Mouse (Mus musculus) stomach, postnatal 0 days (tissue): ENCODE data around the gene Smad6. TPM values are rescaled to one million over a fixed set of nuclear protein-coding genes. Genes with fewer than 3 reads are reported as not detected.
A peak's percentile ranks its signal among the peaks of the same experiment; 100 is the strongest.

ENCODE experiments used
- ATAC-seq: fragments of 200-750 bp; cut with Nextera tagmentation; 2 replicates; pipeline ENCODE4 v1.8.0; 2017; ENCODE audit not compliant: low FRiP score, low TSS enrichment
- DNase-seq: peaks from one replicate; pipeline ENCODE4 v3.0.0-alpha.2; 2016; ENCODE audit warnings: low spot score
- H3K27ac ChIP-seq: fragments of 300-500 bp; sonication (generic); replicated peaks from 2 replicates; pipeline ENCODE4 v1.5.1; 2014; ENCODE audit warnings: mild to moderate bottlenecking, control low read depth
- H3K27me3 ChIP-seq: fragments of 300-500 bp; sonication (generic); 2 replicates; pipeline ENCODE4 v1.6.1; 2014; ENCODE audit warnings: low read length; ENCODE audit not compliant: control insufficient read depth, insufficient read depth
- H3K36me3 ChIP-seq: fragments of 300-500 bp; sonication (generic); 2 replicates; pipeline ENCODE4 v1.6.1; 2014; ENCODE audit warnings: low read length, mixed read lengths; ENCODE audit not compliant: control insufficient read depth, insufficient read depth
- H3K4me1 ChIP-seq: fragments of 300-500 bp; sonication (generic); replicated peaks from 2 replicates; pipeline ENCODE4 v1.6.1; 2014; ENCODE audit warnings: antibody characterized with exemption; ENCODE audit not compliant: control insufficient read depth, insufficient read depth
- H3K4me2 ChIP-seq: fragments of 300-500 bp; sonication (generic); replicated peaks from 2 replicates; pipeline ENCODE4 v1.6.1; 2014; ENCODE audit warnings: low read depth, mild to moderate bottlenecking, control low read depth, moderate library complexity
- H3K4me3 ChIP-seq: fragments of 300-500 bp; sonication (generic); 2 replicates; pipeline ENCODE4 v1.5.1; 2014; ENCODE audit warnings: low read depth, low read length, control low read depth
- H3K9ac ChIP-seq: fragments of 300-500 bp; sonication (generic); 2 replicates; pipeline ENCODE4 v1.6.1; 2014; ENCODE audit warnings: mild to moderate bottlenecking, low read length, control low read depth, mixed read lengths
- H3K9me3 ChIP-seq: fragments of 300-500 bp; sonication (generic); 2 replicates; pipeline ENCODE4 v1.6.1; 2016; ENCODE audit warnings: low read length; ENCODE audit not compliant: control insufficient read depth
- CTCF ChIP-seq: IDR thresholded peaks from 2 replicates; pipeline ENCODE4 v1.5.1; 2016; ENCODE audit warnings: antibody characterized with exemption, low read depth, mild to moderate bottlenecking, moderate library complexity
- EP300 ChIP-seq: optimal IDR thresholded peaks from 2 replicates; pipeline ENCODE3; 2016; ENCODE audit warnings: antibody characterized with exemption
- WGBS: fragments of 180-500 bp; shearing (Covaris S2); extraction: QIAGEN DNeasy Blood & Tissue Kit; methylation state at CpG from one replicate; pipeline ENCODE4 v1.1.7; 2014; 5-methylcytosine and 5-hydroxymethylcytosine counted together
- polyA plus RNA-seq: library from polyadenylated mRNA; unstranded; fragments of >200 nt; fragmentation: Nextera tagmentation; extraction: Ambion mirVana; gene quantifications from 2 replicates; pipeline ENCODE4 v1.2.1, GENCODE M21; 2015

Gene Smad6
- polyA plus RNA-seq, 1 experiment from 2014 or later: 6.0 TPM

- Histone ChIP-seq H3K9me3 (no peaks in the 10 kb centered on the region), H3K4me3 (no peak overlapping the region), H3K4me1 (peaks cover 34% of the 10 kb centered on the region), H3K9ac (0 out of 2 replicates have a peak overlapping the region, but pooled peaks have one; percentile 8), H3K27me3 (no peaks in the 10 kb centered on the region), H3K36me3 (no peaks in the 10 kb centered on the region), H3K27ac (peak overlapping the region; percentile 90), H3K4me2 (peak overlapping the region; percentile 25; the same call in 1 of the 2 replicates)
- TF ChIP-seq CTCF: no peak
- no peak for TF ChIP-seq EP300
- no peak for DNase-seq
- WGBS: 36% methylated on average over 14 of the region's 14 CpGs
- peak; percentile 22; the same call in 1 of the 2 replicates for ATAC-seq
Measured at GRCm38 (mm10) chr9:63967408-63968172, 54.3 kb downstream of the Smad6 start.

DNA sequence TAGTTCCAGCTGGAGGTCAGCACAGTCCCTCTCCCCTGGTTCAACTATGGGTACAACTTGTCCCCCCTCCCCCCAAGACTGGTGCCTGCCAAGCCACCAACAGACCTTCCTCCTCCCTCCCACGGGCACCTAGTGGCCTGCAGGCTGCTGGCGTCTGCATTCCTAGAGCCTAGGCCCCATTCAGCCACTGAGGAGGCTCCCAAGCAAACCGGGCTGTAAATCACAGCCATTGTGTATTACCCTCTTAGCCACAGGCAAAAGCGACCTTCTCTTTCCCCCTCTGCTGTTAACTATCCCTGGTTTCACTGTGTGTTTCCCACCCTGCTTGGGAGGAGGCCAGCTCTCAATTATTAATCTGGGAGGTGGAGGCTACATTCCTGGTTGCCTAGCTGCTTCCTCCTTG is 56.3 kb downstream of the Smad6 start:
- H3K4me2 ChIP-seq: no peak overlapping the region; the same call in 1 of the 2 replicates
- peak; percentile 48 for DNase-seq
- peaks cover 33% of the 10 kb centered on the region for H3K4me1 ChIP-seq
- H3K27ac ChIP-seq: 0 out of 2 replicates have a peak overlapping the region, but pooled peaks have one; percentile 24
- no peaks in the 10 kb centered on the region for H3K27me3 ChIP-seq
- ATAC-seq: no peak
- H3K36me3 ChIP-seq: no peaks in the 10 kb centered on the region
- 17% methylated on average over 4 of the region's 4 CpGs for WGBS
- no peak overlapping the region for H3K9ac ChIP-seq
- TF ChIP-seq CTCF (no peak), EP300 (no peak)
- H3K9me3 ChIP-seq: no peaks in the 10 kb centered on the region
- no peak overlapping the region for H3K4me3 ChIP-seq

DNA sequence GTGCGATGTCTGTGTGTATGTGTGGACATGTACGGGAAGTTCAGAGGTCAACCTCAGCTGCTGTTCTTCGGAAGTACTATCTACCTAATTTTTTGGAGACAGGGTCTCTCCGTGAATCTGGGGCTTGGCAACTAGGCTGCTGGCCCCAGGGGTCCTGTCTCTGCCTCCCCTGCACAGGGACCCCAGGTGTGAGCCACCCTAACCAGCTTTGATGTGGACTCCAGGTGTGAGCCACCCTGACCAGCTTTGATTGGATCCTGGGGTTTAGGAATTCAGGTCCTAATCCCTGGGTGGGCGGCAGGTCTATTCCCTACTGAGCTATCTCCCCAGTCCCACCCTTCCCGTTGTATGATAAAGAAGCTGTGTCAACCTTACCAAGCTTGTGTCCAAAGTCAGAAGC is 60.0 kb downstream of the Smad6 start:
- Histone ChIP-seq H3K9me3 (no peaks in the 10 kb centered on the region), H3K4me3 (no peak overlapping the region), H3K4me1 (peaks cover 20% of the 10 kb centered on the region), H3K4me2 (no peak overlapping the region), H3K9ac (no peak overlapping the region), H3K27me3 (no peaks in the 10 kb centered on the region), H3K27ac (no peak overlapping the region), H3K36me3 (no peaks in the 10 kb centered on the region)
- DNase-seq (no peak), ATAC-seq (no peak)
- 81% methylated on average over 6 of the region's 6 CpGs for WGBS
- TF ChIP-seq CTCF: no peak
- TF ChIP-seq EP300: no peak

DNA sequence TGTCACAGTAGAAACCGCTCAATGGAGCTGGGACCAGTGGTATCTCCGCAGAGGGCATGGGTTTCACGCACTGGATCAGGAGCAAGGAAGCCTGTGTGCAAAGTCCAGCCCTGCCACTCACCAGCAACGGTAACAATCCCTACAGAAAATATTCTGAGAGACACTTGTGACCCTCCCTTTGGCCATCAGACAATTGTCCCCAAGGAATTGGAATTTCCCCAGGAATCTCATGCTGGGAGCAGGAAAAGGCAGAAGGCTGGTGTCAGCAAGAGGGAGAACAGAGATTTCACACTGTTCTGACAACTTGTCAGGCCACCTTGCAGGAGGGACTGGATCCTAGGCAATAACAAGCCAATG is 61.1 kb downstream of the Smad6 start:
- peak overlapping the region; percentile 48; the same call in 1 of the 2 replicates for H3K9ac ChIP-seq
- peak overlapping the region; percentile 29; the same call in 1 of the 2 replicates for H3K4me2 ChIP-seq
- peak overlapping the region; percentile 73 for H3K27ac ChIP-seq
- ATAC-seq: no peak
- H3K27me3 ChIP-seq: no peaks in the 10 kb centered on the region
- DNase-seq: no peak
- no peaks in the 10 kb centered on the region for H3K9me3 ChIP-seq
- no peak overlapping the region for H3K4me3 ChIP-seq
- 33% methylated on average over 4 of the region's 4 CpGs for WGBS
- TF ChIP-seq EP300: no peak
- TF ChIP-seq CTCF: no peak
- no peaks in the 10 kb centered on the region for H3K36me3 ChIP-seq
- peaks cover 17% of the 10 kb centered on the region for H3K4me1 ChIP-seq

DNA sequence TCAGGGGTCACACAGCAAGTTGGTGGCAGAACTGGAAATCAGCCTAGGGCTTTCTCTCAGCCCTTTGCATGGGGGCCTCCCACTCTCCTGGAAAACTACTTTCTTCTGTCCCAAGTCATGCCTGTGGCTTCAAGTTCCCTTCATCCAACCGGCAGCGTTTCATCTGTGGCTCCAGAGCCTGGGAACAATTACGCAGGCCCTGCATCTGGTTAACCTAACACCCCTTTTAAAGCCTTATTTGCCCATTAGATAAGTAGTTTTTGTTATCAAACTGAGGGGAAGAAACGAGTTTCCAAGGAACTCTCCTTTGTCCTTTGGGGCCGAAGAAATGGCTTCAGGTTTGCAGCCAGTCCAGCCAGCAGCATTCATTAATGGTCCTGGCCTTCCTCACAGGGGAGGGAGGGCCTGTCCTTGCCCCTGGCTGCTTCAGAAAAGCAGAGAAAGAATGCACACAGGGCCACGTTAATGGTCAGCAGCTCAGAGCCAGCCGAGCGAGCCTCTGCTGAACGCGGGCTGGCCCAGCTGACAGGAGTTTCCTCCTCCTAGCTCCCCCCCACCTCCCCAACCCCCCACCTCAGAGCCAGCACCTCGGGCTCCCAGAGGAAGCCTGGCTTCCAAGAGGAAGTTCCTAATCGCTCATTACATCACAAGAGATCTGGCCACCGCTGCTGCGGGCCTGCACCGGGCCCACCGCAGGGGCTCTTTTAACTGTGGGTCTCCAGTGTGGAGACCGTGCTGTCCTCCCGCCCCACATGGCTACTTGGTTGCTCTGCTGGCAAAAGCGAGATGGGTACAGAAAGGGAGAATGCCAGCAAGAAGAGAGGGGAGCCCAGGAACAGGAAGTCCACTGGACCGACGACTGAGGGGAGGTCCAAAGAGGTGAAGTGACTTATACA is 61.7 kb downstream of the Smad6 start:
- Histone ChIP-seq H3K4me2 (peak overlapping the region; percentile 29), H3K36me3 (no peaks in the 10 kb centered on the region), H3K4me1 (peaks cover 13% of the 10 kb centered on the region), H3K4me3 (no peak overlapping the region), H3K9ac (peak overlapping the region; percentile 48), H3K9me3 (no peaks in the 10 kb centered on the region), H3K27me3 (no peaks in the 10 kb centered on the region), H3K27ac (peak overlapping the region; percentile 73)
- peak; percentile 21; the same call in 1 of the 2 replicates for ATAC-seq
- WGBS: 15% methylated on average over 21 of the region's 21 CpGs
- TF ChIP-seq CTCF (no peak), EP300 (no peak)
- peak; percentile 58 for DNase-seq
